Mouse (Mus musculus): ENCODE measurements around the gene Klhl8.
"Not testable (repeated sequence)": the region's sequence is repeated elsewhere in the genome, so short reads cannot be mapped to it uniquely, and the experiment has no call there.

Klhl8 gene

GRCm38 (mm10) chr5:103910748-103911409 lies at the start of gene Klhl8:
Gene Klhl8 (minus strand): TSS chr5:103911259.
- DNase-seq (ENCODE audit: low read depth), result peak; percentile 77

DNA sequence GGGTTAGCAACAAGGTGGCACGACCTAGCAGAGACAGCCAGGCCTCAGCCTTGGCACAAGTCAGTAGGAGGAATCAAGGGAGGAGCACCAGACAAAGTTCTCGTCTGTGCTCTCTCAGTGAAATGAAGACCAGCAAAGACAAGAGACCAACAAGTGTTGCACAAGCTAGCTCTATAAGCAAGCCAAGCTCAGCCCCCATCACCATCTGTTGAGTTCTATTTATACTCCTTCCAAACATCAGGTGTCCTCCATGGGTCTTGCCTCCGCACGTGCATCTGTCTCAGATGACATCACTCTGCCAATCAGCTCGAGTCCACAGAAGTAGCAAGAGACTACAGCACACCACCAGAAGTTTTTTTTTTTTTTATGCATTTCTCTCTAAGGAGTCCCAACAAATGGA lies 43.6 kb upstream of the Klhl8 start:
- no peak for DNase-seq (ENCODE audit: low read depth)

GRCm38 (mm10) chr5:103953135-103954083 lies 42.4 kb upstream of the Klhl8 start:
- no peak for DNase-seq (ENCODE audit: low read depth)

DNA sequence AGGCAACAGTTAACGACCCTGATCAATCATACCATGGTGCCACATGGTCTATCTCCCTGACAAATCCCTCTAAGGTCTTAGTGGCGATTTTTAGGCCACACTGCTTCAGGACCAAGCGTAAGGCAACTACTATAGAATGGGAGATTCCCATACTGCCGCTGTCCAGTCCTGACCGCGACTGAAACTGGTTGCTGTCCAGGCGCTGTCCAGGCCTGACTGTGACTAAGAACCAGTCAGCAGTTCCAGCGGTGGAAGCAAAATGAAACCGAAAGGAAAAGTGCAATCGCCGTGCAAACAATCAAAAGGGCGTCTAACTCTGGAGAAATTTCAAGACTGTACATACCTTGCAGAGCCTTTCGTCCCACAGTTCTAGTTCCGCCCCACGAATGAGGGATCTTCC lies 39.1 kb upstream of the Klhl8 start:
- not testable (repeated sequence) for DNase-seq (ENCODE audit: low read depth)

- DNase-seq (ENCODE audit: low read depth), result no peak
Measured at GRCm38 (mm10) chr5:103943183-103943582, 32.1 kb upstream of the Klhl8 start.

GRCm38 (mm10) chr5:103939856-103940255 lies 28.8 kb upstream of the Klhl8 start:
- DNase-seq (ENCODE audit: low read depth), result no peak

GRCm38 (mm10) chr5:103939350-103939652 lies 28.2 kb upstream of the Klhl8 start:
- no peak for DNase-seq (ENCODE audit: low read depth)

- no peak for DNase-seq (ENCODE audit: low read depth)
Measured at GRCm38 (mm10) chr5:103938547-103939349, 27.7 kb upstream of the Klhl8 start.

- DNase-seq (ENCODE audit: low read depth), result peak; percentile 47
Measured at GRCm38 (mm10) chr5:103936906-103937589, 26.0 kb upstream of the Klhl8 start.

GRCm38 (mm10) chr5:103931924-103932323 lies 20.9 kb upstream of the Klhl8 start:
- DNase-seq (ENCODE audit: low read depth), result not testable (repeated sequence)

DNA sequence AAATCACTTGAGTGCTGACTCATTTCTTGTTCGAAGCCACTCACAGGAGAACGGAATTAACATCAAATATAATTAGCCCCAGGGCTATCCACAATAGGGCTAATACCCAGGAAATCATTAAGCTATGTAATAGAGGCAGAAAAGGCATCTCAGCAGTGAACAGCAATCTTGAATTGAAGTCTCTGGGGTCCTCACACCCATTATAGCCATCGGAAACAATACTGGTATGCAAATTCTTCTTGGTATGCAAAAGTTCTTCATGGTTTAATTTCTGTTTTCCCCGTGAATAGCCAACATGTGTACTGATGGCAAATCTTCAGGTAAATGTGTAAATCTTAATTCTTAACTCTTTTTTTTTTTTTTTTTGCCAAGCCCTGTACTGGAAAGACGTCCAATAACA lies 19.5 kb upstream of the Klhl8 start:
- DNase-seq (ENCODE audit: low read depth), result no peak

DNA sequence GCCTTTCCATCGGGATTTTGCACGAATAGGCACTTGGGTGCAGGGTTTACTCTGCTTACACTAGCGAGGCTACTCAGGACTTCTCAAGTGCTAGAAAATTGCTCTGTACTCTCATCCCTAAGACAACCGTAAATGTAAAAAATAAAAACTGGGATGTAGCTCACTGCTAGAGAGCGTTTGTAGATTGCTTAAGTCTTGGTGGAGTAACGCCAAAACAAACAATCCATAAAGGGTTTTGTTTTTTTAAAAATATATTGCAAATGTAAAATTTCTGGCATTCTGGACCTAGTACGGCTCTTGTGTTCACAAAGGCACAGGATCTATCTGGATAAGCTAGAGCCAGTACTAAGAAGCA lies 17.1 kb upstream of the Klhl8 start:
- no peak for DNase-seq (ENCODE audit: low read depth)

GRCm38 (mm10) chr5:103927429-103928195 lies 16.6 kb upstream of the Klhl8 start:
- peak; percentile 90 for DNase-seq (ENCODE audit: low read depth)

GRCm38 (mm10) chr5:103926398-103926797 lies 15.3 kb upstream of the Klhl8 start:
- DNase-seq (ENCODE audit: low read depth), result peak; percentile 72

- no peak for DNase-seq (ENCODE audit: low read depth)
Measured at GRCm38 (mm10) chr5:103923755-103924154, 12.7 kb upstream of the Klhl8 start.

DNA sequence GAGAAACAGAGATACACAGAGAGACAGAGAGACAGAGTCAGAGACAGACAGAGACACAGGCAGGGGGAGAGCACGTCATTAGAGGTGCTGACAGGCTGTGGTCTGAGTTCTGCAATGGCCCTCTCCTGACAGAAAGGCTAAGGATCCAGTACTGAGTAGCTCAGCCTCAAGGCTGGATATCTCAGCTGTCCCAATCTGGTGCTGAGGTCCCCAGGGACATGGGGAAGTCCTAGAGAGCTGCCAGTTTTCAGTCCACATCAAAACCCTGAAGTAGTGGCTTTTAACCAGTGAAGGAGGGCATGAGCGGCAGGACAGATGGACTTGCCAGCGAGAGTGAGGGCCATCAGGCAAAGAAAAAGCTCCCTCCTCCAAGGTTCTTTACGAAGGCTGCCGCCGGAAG lies 12.0 kb upstream of the Klhl8 start:
- no peak for DNase-seq (ENCODE audit: low read depth)

DNA sequence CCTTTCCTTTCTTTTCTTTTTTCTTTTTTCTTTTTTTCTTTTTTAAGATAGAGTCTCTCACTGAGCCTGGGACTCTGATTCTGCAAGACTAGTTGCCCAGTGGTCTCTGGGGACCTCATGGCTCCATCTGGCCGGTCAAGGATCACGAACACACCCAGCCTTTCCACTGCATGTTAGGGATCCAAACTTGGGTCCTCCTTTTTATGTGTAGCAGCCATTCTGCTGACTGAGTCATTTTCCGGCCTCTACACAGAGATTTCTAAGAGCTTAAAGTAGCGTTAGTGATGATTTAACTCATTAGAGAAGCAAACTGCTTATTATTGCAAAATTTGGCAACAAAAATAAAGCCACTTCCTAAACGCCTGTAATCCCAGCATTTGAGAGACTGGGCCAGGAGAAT lies 11.4 kb upstream of the Klhl8 start:
- no peak for DNase-seq (ENCODE audit: low read depth)

- DNase-seq (ENCODE audit: low read depth), result peak; percentile 53
Measured at GRCm38 (mm10) chr5:103919497-103919896, 8.4 kb upstream of the Klhl8 start.

DNA sequence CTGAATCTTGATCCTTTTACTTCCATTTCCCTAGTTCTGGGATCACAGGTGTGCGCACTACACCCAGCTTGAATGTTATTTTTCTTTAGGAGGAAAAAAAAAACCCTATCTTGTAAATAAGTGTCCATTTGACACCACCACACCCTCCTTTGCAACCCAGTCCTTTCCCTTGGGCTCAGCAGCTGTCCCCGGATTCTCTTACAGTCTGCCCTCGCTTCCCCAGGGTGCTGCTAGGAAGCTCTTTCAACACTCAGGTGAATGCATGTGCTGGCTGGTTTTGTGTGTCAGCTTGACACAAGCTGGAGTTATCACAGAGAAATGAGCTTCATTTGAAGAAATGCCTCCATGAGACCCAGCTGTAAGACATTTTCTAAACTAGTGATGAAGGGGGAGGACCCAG lies 7.2 kb upstream of the Klhl8 start:
- no peak for DNase-seq (ENCODE audit: low read depth)

DNA sequence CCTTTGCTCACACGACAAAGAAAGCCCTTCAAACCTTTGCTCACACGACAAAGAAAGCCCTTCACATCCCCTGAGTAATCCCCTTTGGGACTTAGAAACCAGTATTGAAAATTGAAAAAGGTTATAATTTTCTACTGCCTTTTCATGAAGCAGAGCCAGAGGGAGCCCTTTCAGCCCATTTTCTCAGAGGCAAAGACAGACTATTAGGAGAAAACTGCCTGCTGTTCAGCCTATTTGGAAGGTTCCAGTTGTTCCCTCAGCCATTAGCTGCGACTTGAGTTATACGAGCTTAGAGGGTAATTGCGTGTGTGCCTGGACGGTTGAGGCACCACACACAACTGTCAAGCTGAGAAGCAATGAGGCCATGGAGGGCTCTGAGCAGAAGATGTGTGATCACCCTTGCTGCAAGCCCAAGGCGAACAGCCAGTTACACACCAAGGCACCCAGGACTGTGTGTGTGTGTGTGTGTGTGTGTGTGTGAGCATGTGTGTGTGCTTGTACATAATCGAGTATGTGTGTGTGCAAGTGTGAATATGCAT lies 6.4 kb upstream of the Klhl8 start:
- DNase-seq (ENCODE audit: low read depth), result no peak

All from 416B (cell line).